Mouse (Mus musculus) erythroblast, adult 5-6 weeks (primary cell): ENCODE data around the gene Olfr1511. TPM values are rescaled to one million over a fixed set of nuclear protein-coding genes. Genes with fewer than 3 reads are reported as not detected.
"Not testable (repeated sequence)": the region's sequence is repeated elsewhere in the genome, so short reads cannot be mapped to it uniquely, and the experiment has no call there.

Experiments used
- ATAC-seq: replicated peaks from 2 replicates; pipeline ENCODE4 v1.8.0; 2016; ENCODE audit warnings: moderate number of reproducible peaks, mild to moderate bottlenecking, moderate TSS enrichment, inconsistent platforms; ENCODE audit not compliant: poor library complexity, low FRiP score, severe bottlenecking
- total RNA-seq, 2 experiments: library from RNA; stranded (forward) in 1 of 2; stranded (reverse) in 1 of 2; fragments of 150-400 nt in 1 of 2; fragments of 200-764, 138-1000 nt in 1 of 2; gene quantifications; 2 replicates each; pipeline versions ENCODE4 v1.2.3 to v1.2.4; 2015 to 2017; ENCODE audit warnings: low replicate concordance in 2 of 2

The Olfr1511 gene
- total RNA-seq (2015; ENCODE audit: low replicate concordance) (not detected in 2 replicates), total RNA-seq (2017; ENCODE audit: low replicate concordance) (not detected in 2 replicates)

- ATAC-seq, result no peak
These were observed at the start of gene Olfr1511 for GRCm38 (mm10) chr14:52397279-52397678. Gene Olfr1511, minus strand, starts transcription at chr14:52397379.

DNA sequence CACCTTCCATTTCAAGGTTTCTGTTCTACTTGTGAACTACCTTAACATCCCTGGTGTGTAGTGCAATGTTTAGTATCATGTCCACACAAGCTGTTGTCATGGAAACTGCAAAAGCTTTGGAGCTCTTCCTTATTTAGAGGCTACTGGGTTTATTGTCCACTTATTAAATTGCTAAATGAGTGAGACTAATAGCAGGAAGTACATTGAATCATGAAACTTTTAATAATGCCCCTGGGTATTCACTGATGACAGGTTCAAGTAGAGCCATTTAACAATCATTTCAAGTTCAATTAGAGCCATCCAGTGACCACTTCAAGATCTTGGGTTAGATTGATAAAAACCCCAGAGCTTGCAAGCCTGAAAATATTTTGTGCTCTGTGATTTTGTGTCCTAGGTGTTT is 45.5 kb upstream of the Olfr1511 start, which contains the start of gene Olfr1509:
Gene Olfr1509, plus strand, starts transcription at position 301 of the 400 bp plus-strand sequence.
- no peak for ATAC-seq

DNA sequence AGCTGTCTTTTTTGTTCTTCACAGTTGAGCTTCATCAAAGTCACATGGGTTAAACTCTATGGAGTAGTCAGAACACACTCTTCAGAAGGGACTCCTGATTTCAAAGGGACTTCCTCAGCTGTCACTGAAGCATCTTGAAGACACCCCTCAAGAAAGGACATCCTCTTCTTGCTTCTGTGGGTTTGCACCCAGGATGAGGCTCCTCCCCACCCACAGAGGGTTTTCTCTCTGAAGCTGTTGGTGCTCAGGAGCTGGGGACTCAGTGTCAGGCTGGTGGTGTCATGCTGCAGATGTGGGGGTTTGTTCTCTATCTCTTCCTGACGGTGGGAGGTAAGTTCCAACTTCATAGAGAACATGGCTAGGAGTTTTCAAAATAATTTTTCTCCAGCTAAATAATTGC is 30.5 kb upstream of the Olfr1511 start:
- no peak for ATAC-seq

- ATAC-seq, result no peak
These were observed 17.1 kb upstream of the Olfr1511 start, which contains the start of gene Olfr1510 for GRCm38 (mm10) chr14:52414273-52414672. Gene Olfr1510, minus strand, starts transcription at chr14:52414373.

GRCm38 (mm10) chr14:52410142-52410919 is 13.2 kb upstream of the Olfr1511 start:
- ATAC-seq, result not testable (repeated sequence)

DNA sequence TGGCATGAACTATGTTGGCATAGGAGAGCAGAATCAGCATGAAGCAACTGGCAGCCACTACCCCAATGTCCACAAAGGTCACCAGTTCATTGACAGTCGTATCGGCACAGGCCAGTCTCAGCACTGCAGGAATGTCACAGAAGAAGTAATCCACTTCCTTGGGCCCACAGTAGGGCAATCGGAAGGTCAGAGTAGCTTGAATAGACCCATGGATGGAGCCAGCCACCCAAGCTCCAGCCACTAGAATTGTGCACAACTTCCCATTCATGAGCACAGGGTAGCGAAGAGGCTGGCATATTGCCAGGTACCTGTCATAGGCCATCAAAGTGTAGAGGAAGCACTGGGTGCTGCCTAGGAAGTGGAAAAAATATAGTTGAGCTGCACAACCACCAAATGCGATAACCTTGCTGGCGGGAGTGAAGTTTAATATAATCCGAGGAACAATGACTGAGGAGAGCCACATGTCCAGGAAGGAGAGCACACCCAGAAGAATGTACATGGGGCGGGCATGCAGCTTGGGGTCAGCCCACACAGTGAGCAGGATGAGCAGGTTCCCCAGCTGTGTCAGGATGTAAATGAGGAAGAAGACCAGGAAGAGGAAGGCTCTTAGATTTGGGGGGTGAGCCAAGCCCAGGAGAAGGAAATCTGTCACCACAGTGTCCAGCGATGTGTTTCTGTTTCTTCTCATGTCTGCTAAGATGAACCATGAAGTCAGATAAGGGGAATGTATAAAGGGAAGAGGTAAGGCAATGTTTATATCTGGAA is 6.9 kb downstream of the Olfr1511 start:
- not testable (repeated sequence) for ATAC-seq

- ATAC-seq, result no peak
These were observed 18.1 kb downstream of the Olfr1511 start, which contains the start of gene Olfr1512 for GRCm38 (mm10) chr14:52379068-52379467. Gene Olfr1512, minus strand, starts transcription at chr14:52379168.

DNA sequence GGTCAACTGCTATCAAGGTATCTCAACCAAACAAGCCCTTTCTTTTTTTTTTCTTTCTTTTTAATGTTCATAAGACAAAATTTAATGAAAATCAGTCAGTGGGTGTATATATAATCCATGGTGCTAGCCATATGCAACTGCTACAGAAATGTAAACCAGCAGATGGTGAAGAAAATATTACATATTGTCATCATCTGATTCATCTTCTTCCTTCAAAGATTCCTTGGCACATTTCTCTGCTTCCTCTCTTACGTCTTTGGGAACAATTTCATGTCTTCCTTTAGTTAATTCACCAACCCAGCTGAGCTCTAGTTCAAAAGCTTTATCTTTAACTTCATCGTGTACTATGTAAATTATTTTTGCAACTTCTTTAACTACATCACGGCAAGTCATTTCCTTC is 28.4 kb downstream of the Olfr1511 start:
- no peak for ATAC-seq

GRCm38 (mm10) chr14:52356308-52356707 is 40.9 kb downstream of the Olfr1511 start, which contains the start of gene Olfr1513:
Gene Olfr1513, minus strand, starts transcription at chr14:52356408.
- no peak for ATAC-seq

Other genes with a start within 250 kb of the Olfr1511 start
- gene Supt16, start 200.0 kb downstream of the Olfr1511 start, total RNA-seq (2015; ENCODE audit: low replicate concordance), result 30.0 and 32.0 TPM in 2 replicates
- 76.2 and 103 TPM in 2 replicates for gene Supt16, start 200.0 kb downstream of the Olfr1511 start, total RNA-seq (2017; ENCODE audit: low replicate concordance)
- gene Chd8, start 139.6 kb downstream of the Olfr1511 start, total RNA-seq (2015; ENCODE audit: low replicate concordance), result 21.1 and 51.1 TPM in 2 replicates
- 22.7 and 42.8 TPM in 2 replicates for gene Chd8, start 139.6 kb downstream of the Olfr1511 start, total RNA-seq (2017; ENCODE audit: low replicate concordance)
- 16.3 and 16.9 TPM in 2 replicates for gene Tox4, start 118.2 kb downstream of the Olfr1511 start, total RNA-seq (2015; ENCODE audit: low replicate concordance)
- gene Tox4, start 118.2 kb downstream of the Olfr1511 start, total RNA-seq (2017; ENCODE audit: low replicate concordance), result 11.3 and 16.0 TPM in 2 replicates
- 6.7 and 10.8 TPM in 2 replicates for gene Rab2b, start 117.8 kb downstream of the Olfr1511 start, total RNA-seq (2015; ENCODE audit: low replicate concordance)
- gene Rab2b, start 117.8 kb downstream of the Olfr1511 start, total RNA-seq (2017; ENCODE audit: low replicate concordance), result 1.3 and 4.3 TPM in 2 replicates
- 6.7 and 22.4 TPM in 2 replicates for gene Mettl3, start 92.3 kb downstream of the Olfr1511 start, total RNA-seq (2015; ENCODE audit: low replicate concordance)
- gene Mettl3, start 92.3 kb downstream of the Olfr1511 start, total RNA-seq (2017; ENCODE audit: low replicate concordance), result 7.2 and 13.8 TPM in 2 replicates
- not detected in 2 replicates for gene Sall2, start 68.6 kb downstream of the Olfr1511 start, total RNA-seq (2015; ENCODE audit: low replicate concordance)
- gene Sall2, start 68.6 kb downstream of the Olfr1511 start, total RNA-seq (2017; ENCODE audit: low replicate concordance), result 0.26 TPM in 1 of 2 replicates, not detected in the other
- not detected in 2 replicates for gene Olfr1513, start 41.0 kb downstream of the Olfr1511 start, total RNA-seq (2015; ENCODE audit: low replicate concordance)
- not detected in 2 replicates for gene Olfr1513, start 41.0 kb downstream of the Olfr1511 start, total RNA-seq (2017; ENCODE audit: low replicate concordance)
- gene Olfr1512, start 18.2 kb downstream of the Olfr1511 start, total RNA-seq (2015; ENCODE audit: low replicate concordance), result not detected in 2 replicates
- not detected in 2 replicates for gene Olfr1512, start 18.2 kb downstream of the Olfr1511 start, total RNA-seq (2017; ENCODE audit: low replicate concordance)
- gene Olfr1510, start 17.0 kb upstream of the Olfr1511 start, total RNA-seq (2015; ENCODE audit: low replicate concordance), result not detected in 2 replicates
- gene Olfr1510, start 17.0 kb upstream of the Olfr1511 start, total RNA-seq (2017; ENCODE audit: low replicate concordance), result not detected in 2 replicates
- not detected in 2 replicates for gene Olfr1509, start 45.6 kb upstream of the Olfr1511 start, total RNA-seq (2015; ENCODE audit: low replicate concordance)
- gene Olfr1509, start 45.6 kb upstream of the Olfr1511 start, total RNA-seq (2017; ENCODE audit: low replicate concordance), result not detected in 2 replicates
- gene Olfr1508, start 70.1 kb upstream of the Olfr1511 start, total RNA-seq (2015; ENCODE audit: low replicate concordance), result not detected in 2 replicates
- not detected in 2 replicates for gene Olfr1508, start 70.1 kb upstream of the Olfr1511 start, total RNA-seq (2017; ENCODE audit: low replicate concordance)
- not detected in 2 replicates for gene Olfr1507, start 98.4 kb upstream of the Olfr1511 start, total RNA-seq (2015; ENCODE audit: low replicate concordance)
- gene Olfr1507, start 98.4 kb upstream of the Olfr1511 start, total RNA-seq (2017; ENCODE audit: low replicate concordance), result not detected in 2 replicates